Mouse (Mus musculus) liver, embryonic 16.5 days (tissue): ENCODE data around the gene Mau2. TPM values are rescaled to one million over a fixed set of nuclear protein-coding genes. Genes with fewer than 3 reads are reported as not detected.
"Not testable (repeated sequence)": the region's sequence is repeated elsewhere in the genome, so short reads cannot be mapped to it uniquely, and the experiment has no call there.

ENCODE experiments used
- ATAC-seq: fragments of 200-750 bp; cut with Nextera tagmentation; 2 replicates; pipeline ENCODE4 v1.8.0; 2017; ENCODE audit warnings: low read depth, mild to moderate bottlenecking, moderate number of reproducible peaks, moderate library complexity
- H3K27ac ChIP-seq: fragments of 300-500 bp; sonication (generic); 2 replicates; pipeline ENCODE4 v1.5.1; 2014; ENCODE audit warnings: mild to moderate bottlenecking, low read length
- H3K27me3 ChIP-seq: fragments of 300-500 bp; sonication (generic); 2 replicates; pipeline ENCODE4 v1.6.1; 2014; ENCODE audit warnings: low read depth, low read length, mixed read lengths; ENCODE audit not compliant: control insufficient read depth, insufficient read depth
- H3K36me3 ChIP-seq: fragments of 300-500 bp; sonication (generic); 2 replicates; pipeline ENCODE4 v1.6.1; 2014; ENCODE audit warnings: mild to moderate bottlenecking; ENCODE audit not compliant: control insufficient read depth, insufficient read depth
- H3K4me1 ChIP-seq: fragments of 300-500 bp; sonication (generic); 2 replicates; pipeline ENCODE4 v1.6.1; 2014; ENCODE audit warnings: low read depth, low read length, mixed read lengths; ENCODE audit not compliant: control insufficient read depth
- H3K4me2 ChIP-seq: fragments of 300-500 bp; sonication (generic); 2 replicates; pipeline ENCODE4 v1.6.1; 2014; ENCODE audit warnings: low read depth, low read length, mixed read lengths
- H3K4me3 ChIP-seq: fragments of 300-500 bp; sonication (generic); 2 replicates; pipeline ENCODE4 v1.5.1; 2014; ENCODE audit warnings: low read depth, mild to moderate bottlenecking, low read length
- H3K9ac ChIP-seq: fragments of 300-500 bp; sonication (generic); 2 replicates; pipeline ENCODE4 v1.6.1; 2014; ENCODE audit warnings: low read depth, low read length
- H3K9me3 ChIP-seq: fragments of 300-500 bp; sonication (generic); replicated peaks from 2 replicates; pipeline ENCODE4 v1.6.1; 2016; ENCODE audit warnings: low read length; ENCODE audit not compliant: control insufficient read depth
- WGBS: fragments of 180-500 bp; shearing (Covaris S2); extraction: QIAGEN DNeasy Blood & Tissue Kit; methylation state at CpG from one replicate; pipeline ENCODE4 v1.1.7; 2014; ENCODE audit not compliant: insufficient replicate concordance; 5-methylcytosine and 5-hydroxymethylcytosine counted together
- polyA plus RNA-seq: library from polyadenylated mRNA; unstranded; fragments of >200 nt; fragmentation: Nextera tagmentation; extraction: Ambion mirVana; gene quantifications from 2 replicates; pipeline ENCODE4 v1.2.1, GENCODE M21; 2015

Gene Mau2
- polyA plus RNA-seq, 1 experiment from 2014 or later = 22.6 TPM

DNA sequence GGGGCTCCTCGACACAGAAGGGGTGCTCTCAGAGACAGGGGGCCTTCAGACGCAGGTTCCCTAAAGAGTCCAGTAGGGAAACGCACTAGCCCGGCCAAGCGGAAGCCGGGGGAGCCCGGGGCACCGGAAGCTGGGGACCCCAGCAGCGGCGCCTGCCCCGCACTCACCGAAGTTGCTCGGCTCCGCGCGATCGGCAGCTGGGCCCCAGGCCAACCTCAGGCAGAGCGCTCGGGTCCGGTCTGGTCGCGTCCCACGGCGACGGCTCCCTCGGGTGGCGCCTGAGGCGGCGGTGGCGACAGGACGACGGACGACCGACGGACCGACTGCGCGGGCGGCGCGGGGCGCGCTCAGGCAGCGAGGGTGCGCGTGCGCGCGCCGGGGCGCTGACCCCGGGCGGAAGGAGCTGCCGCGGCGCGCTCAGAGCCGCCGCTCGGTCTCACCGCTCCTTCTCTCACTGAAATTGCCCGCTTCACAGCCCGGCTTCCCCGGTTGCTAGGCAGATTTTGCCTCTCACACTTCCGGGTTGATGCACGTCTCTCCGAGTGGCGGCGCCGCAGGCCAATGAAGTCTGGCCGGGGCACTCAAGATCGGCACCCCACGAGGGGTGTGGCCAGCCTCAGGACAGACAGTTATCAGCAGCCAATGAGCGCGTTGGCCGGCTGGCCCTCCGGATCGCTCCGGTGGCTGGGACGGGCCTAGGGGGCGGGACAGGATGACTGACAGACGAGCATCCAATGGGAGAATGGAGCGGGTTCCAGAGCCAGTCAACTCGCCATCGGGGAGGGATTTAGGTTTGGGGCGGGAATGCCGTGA lies 46.6 kb downstream of the Mau2 start, which contains the start of gene Gatad2a:
Gatad2a (minus strand) TSS at position 609 of the 813 bp plus-strand sequence.
- Histone ChIP-seq H3K36me3 (no peaks in the 10 kb centered on the region), H3K9me3 (no peaks in the 10 kb centered on the region), H3K4me2 (peak within 1 kb of the TSS; percentile 98), H3K9ac (peak within 1 kb of the TSS; percentile 96), H3K4me1 (peaks cover 29% of the 10 kb centered on the region), H3K27ac (peak within 1 kb of the TSS; percentile 97), H3K4me3 (peak within 1 kb of the TSS; percentile 97), H3K27me3 (no peaks in the 10 kb centered on the region)
- WGBS = under 1% methylated on average over 78 of the region's 87 CpGs
- ATAC-seq = peak; percentile 94

DNA sequence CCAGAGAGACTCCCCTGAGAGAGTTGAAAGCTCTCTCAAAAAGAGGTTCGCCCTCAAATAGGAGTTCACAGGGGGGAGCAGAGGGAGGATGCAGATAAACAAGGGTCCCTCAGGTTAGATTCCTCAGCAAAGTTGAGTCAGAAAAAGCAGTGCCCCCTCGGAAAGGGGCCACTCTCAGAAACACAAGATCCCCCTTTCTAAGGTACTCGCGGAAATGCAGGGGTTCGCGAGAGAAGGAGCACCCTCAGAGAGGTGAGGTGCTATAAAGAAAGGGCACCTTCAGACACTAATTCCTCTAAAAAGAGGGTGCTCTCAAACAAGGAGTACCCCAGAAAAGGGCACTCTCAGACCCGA lies 47.1 kb downstream of the Mau2 start:
- Histone ChIP-seq H3K27ac (peak overlapping the region; percentile 97), H3K27me3 (no peaks in the 10 kb centered on the region), H3K4me1 (peaks cover 29% of the 10 kb centered on the region), H3K4me3 (peak overlapping the region; percentile 97), H3K9ac (peak overlapping the region; percentile 96), H3K4me2 (peak overlapping the region; percentile 90), H3K9me3 (no peaks in the 10 kb centered on the region), H3K36me3 (no peaks in the 10 kb centered on the region)
- ATAC-seq = no peak
- under 1% methylated on average over 7 of the region's 7 CpGs for WGBS

DNA sequence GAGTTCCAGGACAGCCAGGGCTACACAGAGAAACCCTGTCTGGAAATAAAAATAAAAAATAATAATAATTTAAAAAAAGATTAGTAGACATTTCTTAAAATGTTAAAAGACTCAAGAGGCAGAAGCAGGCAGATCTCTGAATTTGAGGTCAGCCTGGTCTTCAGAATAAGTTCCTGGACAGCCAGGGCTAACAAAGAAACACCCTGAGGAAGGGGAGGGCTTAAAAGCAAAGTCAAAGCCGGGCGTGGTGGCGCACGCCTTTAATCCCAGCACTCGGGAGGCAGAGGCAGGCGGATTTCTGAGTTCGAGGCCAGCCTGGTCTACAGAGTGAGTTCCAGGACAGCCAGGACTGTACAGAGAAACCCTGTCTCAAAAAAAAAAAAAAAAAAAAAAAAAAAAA lies 53.6 kb downstream of the Mau2 start:
- 85% methylated on average over 6 of the region's 7 CpGs for WGBS
- H3K4me3 ChIP-seq, H3K36me3 ChIP-seq, H3K27me3 ChIP-seq, H3K27ac ChIP-seq, ATAC-seq, H3K4me2 ChIP-seq, H3K9ac ChIP-seq, H3K4me1 ChIP-seq, H3K9me3 ChIP-seq: not testable (repeated sequence)

DNA sequence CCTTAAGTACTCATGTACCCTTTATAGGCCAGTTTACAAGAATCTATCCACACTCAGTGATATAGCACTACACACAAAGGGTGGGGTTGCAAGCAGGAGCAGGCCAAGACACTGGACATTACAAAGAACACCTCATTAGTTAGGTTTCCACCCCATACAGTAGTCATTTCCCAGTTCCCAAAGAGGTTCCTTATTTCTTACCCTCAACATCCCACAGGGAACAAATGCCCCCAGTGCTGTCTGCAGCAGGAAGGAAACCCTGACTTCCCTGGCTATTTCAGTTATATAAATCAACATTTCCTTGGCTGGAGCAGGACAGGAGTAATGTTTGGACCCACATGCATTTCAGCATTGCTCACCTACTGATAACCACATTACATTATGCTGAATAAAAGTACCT lies 54.8 kb downstream of the Mau2 start:
- Histone ChIP-seq H3K4me2 (no peak overlapping the region), H3K27me3 (no peaks in the 10 kb centered on the region), H3K9me3 (no peaks in the 10 kb centered on the region), H3K4me1 (peaks cover 3% of the 10 kb centered on the region; the same call in 1 of the 2 replicates), H3K36me3 (no peaks in the 10 kb centered on the region), H3K27ac (no peak overlapping the region), H3K4me3 (no peak overlapping the region), H3K9ac (no peak overlapping the region)
- no peak for ATAC-seq

DNA sequence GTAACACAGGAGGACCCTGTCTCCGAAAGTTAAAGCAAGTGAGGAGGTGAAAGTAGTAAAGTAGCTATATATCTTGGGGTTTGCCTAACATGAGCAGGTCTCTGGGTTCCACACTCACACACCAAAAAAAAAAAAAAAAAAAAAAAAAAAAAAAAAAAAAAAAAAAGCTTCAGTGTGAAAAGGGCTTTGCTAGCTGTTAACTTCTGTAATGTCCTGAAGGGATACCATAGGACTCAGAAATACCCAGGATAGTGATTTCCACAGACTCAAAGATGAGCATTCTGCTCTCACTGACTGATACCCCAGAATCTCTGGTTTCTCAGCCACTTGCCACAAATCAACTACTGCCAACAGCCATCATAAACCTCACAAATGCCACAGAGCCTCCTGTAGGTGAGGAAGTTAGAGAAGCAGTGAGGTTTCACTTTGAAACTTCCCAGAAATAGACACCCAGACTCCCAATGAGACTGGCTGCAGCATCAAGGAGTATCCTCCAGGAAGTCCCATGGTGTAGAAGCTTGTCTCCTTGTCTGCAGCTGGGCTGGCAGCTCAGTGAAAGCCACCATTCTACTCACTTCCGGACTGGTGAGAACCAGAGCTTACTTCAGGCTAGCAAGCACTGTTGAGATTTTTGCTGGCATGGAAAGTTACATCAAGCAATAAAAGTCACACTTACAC lies 57.5 kb downstream of the Mau2 start:
- Histone ChIP-seq H3K4me1 (no peaks in the 10 kb centered on the region), H3K9ac (no peak overlapping the region), H3K27me3 (no peaks in the 10 kb centered on the region), H3K27ac (no peak overlapping the region), H3K9me3 (no peaks in the 10 kb centered on the region), H3K4me3 (no peak overlapping the region), H3K36me3 (no peaks in the 10 kb centered on the region), H3K4me2 (no peak overlapping the region)
- no peak for ATAC-seq
- 65% methylated on average over 2 of the region's 2 CpGs for WGBS

DNA sequence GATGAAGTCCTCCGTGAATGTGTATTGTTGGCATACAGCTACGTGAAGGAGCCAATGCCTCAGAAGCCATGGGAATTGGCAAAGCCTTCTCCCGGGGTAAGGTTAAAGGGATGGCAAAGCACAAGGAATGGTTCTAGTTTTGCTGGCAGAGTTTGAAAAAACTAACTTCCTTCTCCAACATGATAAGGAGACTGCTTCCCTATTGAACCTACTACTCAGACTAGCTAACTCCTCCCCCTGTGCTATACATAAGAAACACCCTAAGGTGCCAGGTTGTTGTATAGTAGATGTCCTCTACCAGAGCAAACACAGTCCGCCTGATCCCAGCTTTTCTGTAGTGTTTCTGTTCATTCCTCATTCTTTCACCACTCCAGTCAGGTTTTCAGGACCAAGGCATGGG lies 64.1 kb downstream of the Mau2 start:
- Histone ChIP-seq H3K4me1 (peaks cover 11% of the 10 kb centered on the region), H3K4me3 (no peak overlapping the region), H3K4me2 (no peak overlapping the region), H3K9ac (no peak overlapping the region), H3K27ac (no peak overlapping the region), H3K9me3 (no peaks in the 10 kb centered on the region), H3K27me3 (no peaks in the 10 kb centered on the region), H3K36me3 (no peaks in the 10 kb centered on the region)
- WGBS = 72% methylated on average over 4 of the region's 4 CpGs
- no peak for ATAC-seq

DNA sequence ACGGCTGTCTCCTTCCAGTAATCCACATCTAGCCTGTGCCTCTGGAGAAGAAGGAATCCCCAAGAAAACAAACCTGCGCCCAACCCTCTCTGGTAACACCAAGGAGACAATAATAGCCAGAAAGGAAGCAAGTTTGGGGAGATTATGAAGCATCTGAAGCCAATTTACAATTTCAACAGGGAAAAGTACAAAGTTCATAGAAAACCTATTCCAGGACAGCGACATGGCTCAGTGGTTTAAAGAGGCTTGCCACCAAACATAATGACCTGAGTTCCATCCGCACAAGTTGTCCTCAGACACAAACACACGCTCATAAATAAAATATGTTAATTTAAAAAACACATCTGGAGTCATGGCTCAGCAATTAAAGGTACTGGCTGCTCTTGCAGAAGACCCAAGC lies 67.7 kb downstream of the Mau2 start:
- peak overlapping the region; percentile 96 for H3K4me3 ChIP-seq
- WGBS = 36% methylated on average over 5 of the region's 5 CpGs
- no peak for ATAC-seq
- no peaks in the 10 kb centered on the region for H3K9me3 ChIP-seq
- H3K9ac ChIP-seq = peak overlapping the region; percentile 65
- H3K4me2 ChIP-seq = peak overlapping the region; percentile 94
- peak overlapping the region; percentile 95 for H3K27ac ChIP-seq
- H3K27me3 ChIP-seq = no peaks in the 10 kb centered on the region
- H3K36me3 ChIP-seq = no peaks in the 10 kb centered on the region
- H3K4me1 ChIP-seq = peaks cover 44% of the 10 kb centered on the region

DNA sequence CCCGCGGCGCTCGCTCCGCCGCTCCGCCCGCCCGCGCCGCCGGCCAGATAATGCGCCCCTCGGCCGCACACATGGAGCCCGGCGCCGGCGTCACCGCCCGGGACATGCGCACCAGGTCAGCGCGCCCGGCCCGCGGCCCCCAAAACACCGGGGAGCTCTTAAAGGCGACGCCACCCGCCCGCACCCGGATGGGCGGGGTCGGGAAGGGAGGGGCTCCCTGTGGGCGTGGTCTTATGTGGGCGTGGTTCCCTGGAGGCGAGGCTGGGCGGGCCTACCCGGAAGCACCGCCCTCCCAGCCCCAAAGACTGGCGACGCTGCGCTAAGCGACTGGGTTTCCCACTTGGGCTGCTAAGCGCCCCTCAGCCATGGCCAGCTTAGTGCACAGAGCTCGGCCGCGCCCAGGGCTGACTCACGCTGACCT lies 68.3 kb downstream of the Mau2 start:
- Histone ChIP-seq H3K27ac (peak overlapping the region; percentile 95), H3K27me3 (no peaks in the 10 kb centered on the region), H3K36me3 (no peaks in the 10 kb centered on the region), H3K4me1 (peaks cover 49% of the 10 kb centered on the region), H3K4me2 (peak overlapping the region; percentile 94), H3K9ac (peak overlapping the region; percentile 96), H3K4me3 (peak overlapping the region; percentile 96), H3K9me3 (no peaks in the 10 kb centered on the region)
- ATAC-seq = peak; percentile 95
- WGBS = 0% methylated on average over 28 of the region's 50 CpGs
